Mouse (Mus musculus) kidney, embryonic 16.5 days (tissue): ENCODE measurements around the gene Vps4a. TPM values are rescaled to one million over a fixed set of nuclear protein-coding genes. Genes with fewer than 3 reads are reported as not detected.

Source experiments
- ATAC-seq: fragments of 200-750 bp; cut with Nextera tagmentation; 2 replicates; pipeline ENCODE4 v1.8.0; 2017; ENCODE audit warnings: moderate TSS enrichment; ENCODE audit not compliant: low FRiP score, low TSS enrichment
- H3K27ac ChIP-seq: fragments of 300-500 bp; sonication (generic); 2 replicates; pipeline ENCODE4 v1.5.1; 2014; ENCODE audit warnings: low read length
- H3K27me3 ChIP-seq: fragments of 300-500 bp; sonication (generic); 2 replicates; pipeline ENCODE4 v1.6.1; 2014; ENCODE audit warnings: low read length, control low read depth, mixed read lengths; ENCODE audit not compliant: insufficient read depth
- H3K36me3 ChIP-seq: fragments of 300-500 bp; sonication (generic); 2 replicates; pipeline ENCODE4 v1.6.1; 2014; ENCODE audit warnings: low read length, control low read depth, mixed read lengths; ENCODE audit not compliant: insufficient read depth
- H3K4me1 ChIP-seq: fragments of 300-500 bp; sonication (generic); 2 replicates; pipeline ENCODE4 v1.6.1; 2014; ENCODE audit warnings: low read length, control low read depth, mixed read lengths; ENCODE audit not compliant: insufficient read depth
- H3K4me2 ChIP-seq: fragments of 300-500 bp; sonication (generic); replicated peaks from 2 replicates; pipeline ENCODE4 v1.6.1; 2014; ENCODE audit warnings: low read depth, low read length
- H3K4me3 ChIP-seq: fragments of 300-500 bp; sonication (generic); 2 replicates; pipeline ENCODE4 v1.5.1; 2014; ENCODE audit warnings: mild to moderate bottlenecking, low read length
- H3K9ac ChIP-seq: fragments of 300-500 bp; sonication (generic); replicated peaks from 2 replicates; pipeline ENCODE4 v1.6.1; 2014; ENCODE audit warnings: low read length
- H3K9me3 ChIP-seq: fragments of 300-500 bp; sonication (generic); 2 replicates; pipeline ENCODE4 v1.6.1; 2016; ENCODE audit warnings: low read length, control low read depth
- WGBS: fragments of 180-500 bp; shearing (Covaris S2); extraction: QIAGEN DNeasy Blood & Tissue Kit; methylation state at CpG from one replicate; pipeline ENCODE4 v1.1.7; 2014; 5-methylcytosine and 5-hydroxymethylcytosine counted together
- polyA plus RNA-seq: library from polyadenylated mRNA; unstranded; fragments of >200 nt; fragmentation: Nextera tagmentation; extraction: Ambion mirVana; gene quantifications from 2 replicates; pipeline ENCODE4 v1.2.1, GENCODE M21; 2015

Vps4a gene
- polyA plus RNA-seq, 1 experiment from 2014 or later, result 68.0 TPM

DNA sequence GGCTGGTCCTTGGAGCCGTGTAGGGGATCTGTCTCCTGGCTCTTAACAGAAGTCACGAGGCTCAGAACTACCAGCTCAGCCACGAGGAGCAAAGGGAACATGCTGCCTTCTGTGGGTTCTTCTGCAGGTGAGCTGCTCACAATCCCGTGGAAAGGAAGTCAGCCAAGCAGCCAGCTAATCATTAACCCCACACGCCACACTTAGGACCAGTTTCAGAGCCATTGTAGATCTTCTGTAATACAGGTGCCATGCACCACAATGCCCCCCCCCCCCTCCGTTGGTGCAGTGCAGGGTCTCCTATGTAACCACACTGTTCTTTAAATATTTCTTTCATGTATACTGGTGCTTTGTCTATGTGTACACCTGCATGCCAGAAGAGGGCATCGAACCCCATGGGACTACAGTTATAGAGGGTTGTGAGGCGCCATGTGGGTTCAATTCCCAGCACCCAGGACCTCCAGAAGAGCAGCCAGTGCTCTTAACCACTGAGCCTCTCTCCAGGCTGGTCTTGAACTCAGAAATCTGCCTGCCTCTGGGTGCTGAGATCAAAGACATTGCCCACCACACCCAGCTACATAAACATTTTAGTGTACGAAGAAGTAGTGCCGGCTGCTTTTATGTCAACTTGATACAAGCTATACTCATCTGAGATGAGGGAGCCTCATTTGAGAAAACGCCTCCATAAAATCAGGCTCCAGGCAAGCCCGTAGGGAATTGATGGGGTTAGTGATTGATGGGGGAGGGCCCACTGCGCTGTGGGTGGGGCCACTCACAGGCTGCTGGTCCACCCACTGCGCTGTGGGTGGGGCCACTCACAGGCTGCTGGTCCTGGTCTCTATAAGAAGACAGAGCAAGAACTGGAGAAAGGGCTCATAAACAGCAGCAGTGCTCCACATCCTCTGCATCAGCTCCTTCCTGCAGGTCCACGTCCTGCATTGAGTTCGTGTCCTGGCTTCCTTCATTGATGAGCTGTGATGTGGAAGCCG lies 34.8 kb downstream of the Vps4a start, which contains the start of gene Tmed6:
TSS of gene Tmed6 (minus strand) at position 134 of the 986 bp plus-strand sequence.
- no peak within 1 kb of the TSS for H3K9ac ChIP-seq
- H3K9me3 ChIP-seq, result no peaks in the 10 kb centered on the region
- H3K36me3 ChIP-seq, result peaks cover 11% of the 10 kb centered on the region
- H3K27ac ChIP-seq, result peak within 1 kb of the TSS; percentile 65
- H3K4me2 ChIP-seq, result no peak within 1 kb of the TSS; the same call in 1 of the 2 replicates
- ATAC-seq, result peak; percentile 72
- peaks cover 8% of the 10 kb centered on the region; the same call in 1 of the 2 replicates for H3K4me1 ChIP-seq
- no peak within 1 kb of the TSS for H3K4me3 ChIP-seq
- no peaks in the 10 kb centered on the region for H3K27me3 ChIP-seq
- 48% methylated on average over 17 of the region's 17 CpGs for WGBS

- Histone ChIP-seq H3K4me3 (no peak overlapping the region), H3K36me3 (peaks cover 65% of the 10 kb centered on the region)
These were observed 42.7 kb downstream of the Vps4a start for GRCm38 (mm10) chr8:107073706-107074105.

GRCm38 (mm10) chr8:107074128-107074527 lies 43.1 kb downstream of the Vps4a start:
- WGBS, result 92% methylated on average over 1 of the region's 1 CpGs

More at GRCm38 (mm10) chr8:107073706-107074105, 42.7 kb downstream of the Vps4a start:
- H3K9me3 ChIP-seq, result no peaks in the 10 kb centered on the region
- no peaks in the 10 kb centered on the region for H3K27me3 ChIP-seq
- H3K4me1 ChIP-seq, result no peaks in the 10 kb centered on the region
- no peak for ATAC-seq
- no peak overlapping the region for H3K9ac ChIP-seq
- WGBS, result 84% methylated on average over 4 of the region's 4 CpGs
- no peak overlapping the region for H3K4me2 ChIP-seq
- H3K27ac ChIP-seq, result no peak overlapping the region

GRCm38 (mm10) chr8:107076239-107076888 lies 45.3 kb downstream of the Vps4a start:
- WGBS, result 88% methylated on average over 7 of the region's 7 CpGs
- H3K27ac ChIP-seq, result no peak overlapping the region
- H3K4me1 ChIP-seq, result no peaks in the 10 kb centered on the region
- ATAC-seq, result no peak
- no peaks in the 10 kb centered on the region for H3K27me3 ChIP-seq
- no peak overlapping the region for H3K4me3 ChIP-seq
- H3K9ac ChIP-seq, result no peak overlapping the region
- no peaks in the 10 kb centered on the region for H3K9me3 ChIP-seq
- peaks cover 72% of the 10 kb centered on the region for H3K36me3 ChIP-seq
- no peak overlapping the region for H3K4me2 ChIP-seq

More at GRCm38 (mm10) chr8:107074128-107074527, 43.1 kb downstream of the Vps4a start:
- Histone ChIP-seq H3K9me3 (no peaks in the 10 kb centered on the region), H3K27ac (no peak overlapping the region), H3K36me3 (peaks cover 70% of the 10 kb centered on the region), H3K27me3 (no peaks in the 10 kb centered on the region), H3K4me2 (no peak overlapping the region), H3K9ac (no peak overlapping the region), H3K4me1 (no peaks in the 10 kb centered on the region), H3K4me3 (no peak overlapping the region)
- ATAC-seq, result no peak

DNA sequence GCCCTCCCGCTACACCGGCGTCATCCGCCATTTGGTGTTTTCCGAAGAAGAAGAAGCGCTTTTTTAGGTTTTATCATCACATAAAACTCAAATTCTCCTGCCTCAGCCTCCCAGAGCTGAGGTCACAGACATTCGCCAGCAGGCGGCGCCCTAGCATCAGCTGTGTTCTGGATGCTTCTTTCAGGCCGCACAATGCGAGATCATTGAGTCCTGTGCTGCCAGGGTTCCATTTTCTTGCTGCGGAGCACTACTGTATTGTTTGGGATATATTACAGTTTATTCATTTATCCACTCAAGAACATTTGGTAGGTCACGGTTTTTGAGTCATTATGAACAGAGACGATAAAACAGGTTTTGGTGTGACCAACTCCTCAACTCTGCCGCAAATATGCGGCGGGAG lies 54.3 kb downstream of the Vps4a start:
- H3K27ac ChIP-seq, result no peak overlapping the region
- peaks cover 72% of the 10 kb centered on the region for H3K36me3 ChIP-seq
- 97% methylated on average over 17 of the region's 17 CpGs for WGBS
- H3K9ac ChIP-seq, result no peak overlapping the region
- H3K4me1 ChIP-seq, result no peaks in the 10 kb centered on the region
- ATAC-seq, result no peak
- no peak overlapping the region for H3K4me3 ChIP-seq
- no peaks in the 10 kb centered on the region for H3K27me3 ChIP-seq
- H3K4me2 ChIP-seq, result no peak overlapping the region
- H3K9me3 ChIP-seq, result peaks cover 6% of the 10 kb centered on the region; the same call in 1 of the 2 replicates

- 98% methylated on average over 5 of the region's 5 CpGs for WGBS
- H3K36me3 ChIP-seq, result peaks cover 72% of the 10 kb centered on the region
These were observed 55.0 kb downstream of the Vps4a start for GRCm38 (mm10) chr8:107086018-107086417.

DNA sequence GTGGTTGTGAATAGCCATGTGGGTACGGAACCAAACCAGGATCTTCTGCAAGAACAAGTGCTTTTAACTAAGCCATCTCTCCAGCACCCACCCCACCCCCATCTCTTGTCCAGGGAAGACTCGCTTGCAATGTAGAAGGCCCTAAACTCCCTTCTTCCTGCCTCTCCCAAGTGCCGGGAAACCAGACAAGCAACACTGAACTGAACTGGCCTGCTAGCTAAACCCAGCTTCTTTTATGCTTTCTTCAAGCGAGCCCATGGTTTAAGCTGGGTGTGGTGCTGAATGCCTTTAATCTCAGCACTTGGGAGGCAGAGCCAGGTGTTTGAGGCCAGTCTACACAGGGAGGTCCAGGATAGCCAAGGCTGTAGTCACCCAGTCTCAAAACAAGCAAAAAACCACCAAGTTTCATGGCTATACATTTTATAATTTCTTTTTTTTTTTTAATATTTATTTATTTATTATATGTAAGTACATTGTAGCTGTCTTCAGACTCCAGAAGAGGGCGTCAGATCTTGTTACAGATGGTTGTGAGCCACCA lies 57.6 kb downstream of the Vps4a start:
- Histone ChIP-seq H3K9me3 (peaks cover 6% of the 10 kb centered on the region; the same call in 1 of the 2 replicates), H3K4me3 (no peak overlapping the region), H3K9ac (no peak overlapping the region), H3K4me2 (no peak overlapping the region), H3K36me3 (peaks cover 70% of the 10 kb centered on the region), H3K27ac (no peak overlapping the region), H3K4me1 (no peaks in the 10 kb centered on the region; the same call in 1 of the 2 replicates), H3K27me3 (no peaks in the 10 kb centered on the region)
- no peak for ATAC-seq
- WGBS, result 95% methylated on average over 5 of the region's 5 CpGs

More at GRCm38 (mm10) chr8:107086018-107086417, 55.0 kb downstream of the Vps4a start:
- Histone ChIP-seq H3K27ac (no peak overlapping the region), H3K9me3 (peaks cover 6% of the 10 kb centered on the region; the same call in 1 of the 2 replicates), H3K9ac (no peak overlapping the region), H3K4me2 (no peak overlapping the region), H3K4me1 (no peaks in the 10 kb centered on the region), H3K27me3 (no peaks in the 10 kb centered on the region), H3K4me3 (no peak overlapping the region)
- ATAC-seq, result no peak

DNA sequence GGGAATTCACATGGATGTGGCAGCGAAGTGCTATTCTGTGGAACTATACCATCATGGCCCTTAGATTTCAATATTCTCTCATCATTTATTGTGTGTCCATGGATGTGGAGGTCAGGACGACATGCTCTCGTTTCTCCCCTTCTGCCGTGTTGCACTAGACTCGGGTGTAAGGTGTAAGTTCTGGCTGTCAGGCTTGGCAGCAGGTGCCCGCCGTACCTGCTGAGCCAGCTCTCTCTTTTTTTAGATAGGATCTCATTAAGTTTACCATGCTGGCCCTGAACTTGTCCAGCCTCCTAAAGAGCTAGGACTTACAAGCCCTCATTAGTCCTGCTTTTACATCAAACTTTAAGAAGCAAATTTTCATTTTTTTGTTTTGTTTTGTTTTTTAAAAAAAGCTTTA lies 59.5 kb downstream of the Vps4a start:
- Histone ChIP-seq H3K27ac (no peak overlapping the region), H3K36me3 (peaks cover 59% of the 10 kb centered on the region), H3K4me2 (no peak overlapping the region), H3K4me1 (peaks cover 17% of the 10 kb centered on the region; the same call in 1 of the 2 replicates), H3K27me3 (no peaks in the 10 kb centered on the region), H3K9me3 (peaks cover 6% of the 10 kb centered on the region; the same call in 1 of the 2 replicates), H3K4me3 (no peak overlapping the region), H3K9ac (no peak overlapping the region)
- ATAC-seq, result no peak
- over 99% methylated on average over 7 of the region's 7 CpGs for WGBS
